Mouse (Mus musculus): ENCODE measurements around the gene Acsf3. TPM values are rescaled to one million over a fixed set of nuclear protein-coding genes. Genes with fewer than 3 reads are reported as not detected.
A peak's percentile ranks its signal among the peaks of the same experiment; 100 is the strongest.

The Acsf3 gene
- polyA plus RNA-seq, 1 experiment from 2014 or later: 31.4 TPM

DNA sequence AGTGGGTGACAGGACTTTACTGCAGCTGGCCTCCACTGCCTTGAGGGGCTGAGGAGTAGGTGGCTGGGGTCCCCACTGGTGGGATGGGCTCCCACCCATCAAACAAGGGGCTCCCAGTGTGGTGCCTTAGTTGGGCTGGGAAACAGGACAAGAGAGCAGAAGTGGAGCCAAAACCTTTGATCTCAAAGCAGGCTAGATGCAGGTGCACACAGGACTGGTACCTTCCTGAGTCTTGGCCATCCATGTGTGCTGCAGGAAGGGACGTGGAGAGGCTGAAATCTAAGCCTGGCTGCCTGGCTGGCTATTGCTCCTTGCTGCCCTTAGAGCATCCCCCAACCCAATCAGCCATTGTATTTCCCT, 77.2 kb downstream of the Acsf3 start:
- no peak overlapping the region for H3K27ac ChIP-seq (ENCODE audit: low read length)
- no peak overlapping the region for H3K9ac ChIP-seq (ENCODE audit: low read depth, low read length)
- H3K9me3 ChIP-seq (ENCODE audit: control insufficient read depth, low read length): no peaks in the 10 kb centered on the region
- peaks cover 7% of the 10 kb centered on the region; the same call in 1 of the 2 replicates for H3K4me1 ChIP-seq (ENCODE audit: control insufficient read depth, insufficient read depth, low read length)
- H3K4me2 ChIP-seq (ENCODE audit: low read depth, low read length): no peak overlapping the region
- WGBS: 63% methylated on average over 1 of the region's 1 CpGs
- H3K36me3 ChIP-seq (ENCODE audit: control insufficient read depth, insufficient read depth, low read length): no peaks in the 10 kb centered on the region
- ATAC-seq: no peak
- H3K4me3 ChIP-seq (ENCODE audit: low read length): no peak overlapping the region
- H3K27me3 ChIP-seq (replicated peaks; ENCODE audit: control insufficient read depth, insufficient read depth, low read length): no peaks in the 10 kb centered on the region

DNA sequence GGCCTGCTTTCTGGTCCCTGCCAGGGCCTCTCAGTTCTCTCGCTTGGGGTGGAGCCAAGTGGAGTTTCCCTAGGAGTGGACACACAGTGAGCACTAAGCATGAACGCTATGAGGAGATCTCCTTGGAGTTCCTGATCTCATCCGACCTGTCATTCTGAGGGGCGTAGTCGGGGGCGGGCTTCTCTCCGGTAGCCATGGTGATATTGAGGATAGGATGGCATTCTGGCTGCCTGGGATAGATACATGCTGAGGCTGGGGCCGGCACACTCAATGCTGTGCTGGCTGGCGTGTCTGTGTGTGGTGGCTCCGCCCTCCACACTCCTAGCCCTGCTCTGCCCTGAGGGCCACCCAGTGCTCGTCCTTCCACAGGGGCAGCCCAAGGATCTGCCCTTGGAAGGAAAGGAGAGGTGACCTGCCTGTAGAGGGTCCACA, 78.1 kb downstream of the Acsf3 start:
- Histone ChIP-seq H3K27ac (ENCODE audit: low read length) (no peak overlapping the region), H3K4me1 (ENCODE audit: control insufficient read depth, insufficient read depth, low read length) (peaks cover 7% of the 10 kb centered on the region; the same call in 1 of the 2 replicates), H3K9ac (ENCODE audit: low read depth, low read length) (no peak overlapping the region), H3K9me3 (ENCODE audit: control insufficient read depth, low read length) (no peaks in the 10 kb centered on the region), H3K27me3 (replicated peaks; ENCODE audit: control insufficient read depth, insufficient read depth, low read length) (no peaks in the 10 kb centered on the region), H3K4me2 (ENCODE audit: low read depth, low read length) (no peak overlapping the region), H3K36me3 (ENCODE audit: control insufficient read depth, insufficient read depth, low read length) (no peaks in the 10 kb centered on the region), H3K4me3 (ENCODE audit: low read length) (no peak overlapping the region)
- peak; percentile 48; the same call in 1 of the 2 replicates for ATAC-seq
- WGBS: 14% methylated on average over 11 of the region's 11 CpGs

- no peaks in the 10 kb centered on the region for H3K36me3 ChIP-seq (ENCODE audit: control insufficient read depth, insufficient read depth, low read length)
- no peak overlapping the region for H3K27ac ChIP-seq (ENCODE audit: low read length)
- H3K27me3 ChIP-seq (replicated peaks; ENCODE audit: control insufficient read depth, insufficient read depth, low read length): no peaks in the 10 kb centered on the region
- no peak overlapping the region for H3K9ac ChIP-seq (ENCODE audit: low read depth, low read length)
- WGBS: 62% methylated on average over 7 of the region's 7 CpGs
- peaks cover 7% of the 10 kb centered on the region; the same call in 1 of the 2 replicates for H3K4me1 ChIP-seq (ENCODE audit: control insufficient read depth, insufficient read depth, low read length)
- H3K4me2 ChIP-seq (ENCODE audit: low read depth, low read length): no peak overlapping the region
- H3K9me3 ChIP-seq (ENCODE audit: control insufficient read depth, low read length): no peaks in the 10 kb centered on the region
- no peak for ATAC-seq
- no peak overlapping the region for H3K4me3 ChIP-seq (ENCODE audit: low read length)
These were observed 79.1 kb downstream of the Acsf3 start for GRCm38 (mm10) chr8:122854388-122854787.

DNA sequence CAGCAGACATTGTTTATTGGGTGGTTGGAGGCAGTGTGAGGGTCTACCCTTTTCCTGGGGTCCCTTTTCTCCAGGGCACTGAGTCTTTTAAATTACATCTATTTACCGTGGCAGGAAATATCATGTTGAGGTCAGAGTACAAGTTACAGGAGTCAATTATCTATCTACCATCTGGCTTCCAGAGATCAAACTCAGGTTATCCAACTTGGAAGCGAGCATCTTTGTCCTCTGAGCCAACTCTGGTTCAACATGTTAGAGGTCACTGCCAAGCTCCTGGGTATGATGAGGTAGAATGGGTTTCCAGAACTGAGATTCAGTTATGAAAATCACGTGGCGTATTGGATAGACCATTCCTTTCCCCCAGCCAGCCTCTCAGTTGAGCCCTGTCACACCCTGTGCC, 79.8 kb downstream of the Acsf3 start:
- no peak overlapping the region for H3K4me2 ChIP-seq (ENCODE audit: low read depth, low read length)
- H3K9me3 ChIP-seq (ENCODE audit: control insufficient read depth, low read length): no peaks in the 10 kb centered on the region
- H3K9ac ChIP-seq (ENCODE audit: low read depth, low read length): no peak overlapping the region
- H3K27me3 ChIP-seq (replicated peaks; ENCODE audit: control insufficient read depth, insufficient read depth, low read length): no peaks in the 10 kb centered on the region
- H3K4me3 ChIP-seq (ENCODE audit: low read length): no peak overlapping the region
- 80% methylated on average over 4 of the region's 4 CpGs for WGBS
- H3K4me1 ChIP-seq (ENCODE audit: control insufficient read depth, insufficient read depth, low read length): peaks cover 7% of the 10 kb centered on the region; the same call in 1 of the 2 replicates
- H3K36me3 ChIP-seq (ENCODE audit: control insufficient read depth, insufficient read depth, low read length): no peaks in the 10 kb centered on the region
- no peak overlapping the region for H3K27ac ChIP-seq (ENCODE audit: low read length)
- ATAC-seq: no peak

DNA sequence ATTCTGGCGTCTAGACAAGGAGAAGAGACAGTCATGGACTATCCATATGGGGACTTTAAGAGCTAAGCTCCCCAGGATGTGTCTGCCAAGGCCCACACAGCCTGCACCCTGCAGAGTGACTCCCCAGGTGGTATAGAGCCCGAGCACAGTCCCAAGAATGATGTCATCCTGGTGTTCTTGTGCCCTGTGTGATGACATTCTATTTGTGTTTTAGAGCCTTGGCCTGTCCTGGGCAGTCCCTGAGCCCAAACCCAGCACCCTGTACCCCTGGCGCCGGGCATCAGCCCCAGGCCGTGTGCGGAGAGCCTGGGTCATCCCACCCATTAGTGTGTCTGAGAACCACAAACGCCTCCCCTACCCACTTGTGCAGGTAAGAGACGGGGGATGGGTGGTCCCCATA, 81.0 kb downstream of the Acsf3 start:
- Histone ChIP-seq H3K27ac (ENCODE audit: low read length) (no peak overlapping the region), H3K27me3 (replicated peaks; ENCODE audit: control insufficient read depth, insufficient read depth, low read length) (no peaks in the 10 kb centered on the region), H3K4me1 (ENCODE audit: control insufficient read depth, insufficient read depth, low read length) (peaks cover 7% of the 10 kb centered on the region; the same call in 1 of the 2 replicates), H3K9me3 (ENCODE audit: control insufficient read depth, low read length) (no peaks in the 10 kb centered on the region), H3K36me3 (ENCODE audit: control insufficient read depth, insufficient read depth, low read length) (no peaks in the 10 kb centered on the region), H3K4me2 (ENCODE audit: low read depth, low read length) (no peak overlapping the region), H3K9ac (ENCODE audit: low read depth, low read length) (no peak overlapping the region), H3K4me3 (ENCODE audit: low read length) (no peak overlapping the region)
- ATAC-seq: no peak
- WGBS: 82% methylated on average over 8 of the region's 8 CpGs

DNA sequence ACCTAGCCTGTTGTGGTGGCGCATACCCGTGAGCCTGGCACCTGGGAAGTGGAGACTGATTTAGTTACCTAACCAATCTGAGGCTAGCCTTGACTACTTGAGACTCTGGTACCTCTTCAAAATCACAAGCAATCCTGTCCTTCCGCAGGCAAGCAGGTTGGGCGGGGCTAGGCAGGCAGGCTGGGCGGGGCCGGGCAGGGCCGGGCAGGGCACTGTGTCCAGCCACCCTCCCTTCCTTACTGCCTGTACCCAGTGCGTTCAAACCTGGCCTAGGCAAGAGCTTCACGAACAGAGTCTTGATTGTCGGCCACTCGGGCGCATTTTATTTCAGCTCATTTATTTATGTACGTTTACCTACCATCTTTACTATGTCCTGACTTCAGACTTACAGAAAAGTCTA, 84.6 kb downstream of the Acsf3 start:
- H3K4me2 ChIP-seq (ENCODE audit: low read depth, low read length): no peak overlapping the region
- no peak overlapping the region for H3K4me3 ChIP-seq (ENCODE audit: low read length)
- no peak overlapping the region for H3K27ac ChIP-seq (ENCODE audit: low read length)
- H3K9ac ChIP-seq (ENCODE audit: low read depth, low read length): no peak overlapping the region
- no peaks in the 10 kb centered on the region for H3K27me3 ChIP-seq (replicated peaks; ENCODE audit: control insufficient read depth, insufficient read depth, low read length)
- WGBS: 52% methylated on average over 13 of the region's 13 CpGs
- no peaks in the 10 kb centered on the region for H3K4me1 ChIP-seq (ENCODE audit: control insufficient read depth, insufficient read depth, low read length)
- H3K9me3 ChIP-seq (ENCODE audit: control insufficient read depth, low read length): 0 out of 2 replicates have a peak, but pooled peaks cover 3% of the 10 kb centered on the region
- ATAC-seq: peak; percentile 69
- H3K36me3 ChIP-seq (ENCODE audit: control insufficient read depth, insufficient read depth, low read length): no peaks in the 10 kb centered on the region

DNA sequence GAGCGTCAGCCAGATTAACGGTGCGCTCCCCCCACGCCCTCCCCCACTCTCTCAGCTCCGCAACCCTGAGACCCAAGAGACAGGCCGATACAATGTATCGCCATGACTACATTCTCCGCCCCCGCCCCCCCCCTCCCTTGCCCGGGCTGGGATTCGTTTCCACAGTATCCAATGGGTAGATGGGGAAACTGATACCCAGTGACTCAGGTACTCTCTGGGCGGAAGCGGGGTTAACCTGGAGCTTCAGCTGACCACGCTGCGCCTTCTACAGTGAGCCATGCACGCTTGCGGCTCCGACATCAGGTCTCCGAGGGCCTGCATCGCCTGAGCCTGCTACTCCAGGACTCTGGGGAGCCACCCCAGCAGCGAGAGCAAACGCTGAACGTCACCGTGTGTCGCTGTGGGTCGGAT, 89.4 kb downstream of the Acsf3 start:
- no peak for ATAC-seq
- 57% methylated on average over 26 of the region's 26 CpGs for WGBS
- H3K9ac ChIP-seq (ENCODE audit: low read depth, low read length): 0 out of 2 replicates have a peak overlapping the region, but pooled peaks have one; percentile 9

DNA sequence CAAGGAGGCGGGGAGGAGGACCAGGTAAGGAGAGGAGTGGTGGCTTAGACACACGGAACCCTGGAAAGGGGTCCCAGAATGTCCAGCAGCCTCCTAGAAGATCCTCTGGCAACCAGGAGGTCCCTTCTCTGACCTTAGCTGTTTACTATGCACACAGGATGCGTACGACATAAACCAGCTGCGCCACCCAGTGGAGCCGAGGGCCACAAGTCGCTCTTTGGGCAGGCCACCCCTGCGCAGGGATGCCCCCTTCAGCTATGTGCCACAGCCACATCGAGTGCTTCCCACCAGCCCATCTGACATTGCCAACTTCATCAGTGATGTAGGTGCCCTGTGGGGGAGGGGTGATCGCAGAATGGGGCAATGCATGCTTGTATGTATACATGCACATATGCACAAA, 90.2 kb downstream of the Acsf3 start:
- no peak overlapping the region for H3K9ac ChIP-seq (ENCODE audit: low read depth, low read length)
- H3K36me3 ChIP-seq (ENCODE audit: control insufficient read depth, insufficient read depth, low read length): no peaks in the 10 kb centered on the region
- H3K4me1 ChIP-seq (ENCODE audit: control insufficient read depth, insufficient read depth, low read length): peaks cover 2% of the 10 kb centered on the region; the same call in 1 of the 2 replicates
- no peak overlapping the region for H3K27ac ChIP-seq (ENCODE audit: low read length)
- no peak overlapping the region for H3K4me3 ChIP-seq (ENCODE audit: low read length)
- WGBS: 62% methylated on average over 10 of the region's 10 CpGs
- ATAC-seq: no peak
- 0 out of 2 replicates have a peak, but pooled peaks cover 7% of the 10 kb centered on the region for H3K9me3 ChIP-seq (ENCODE audit: control insufficient read depth, low read length)
- H3K4me2 ChIP-seq (ENCODE audit: low read depth, low read length): peak overlapping the region; percentile 38; the same call in 1 of the 2 replicates
- no peaks in the 10 kb centered on the region for H3K27me3 ChIP-seq (replicated peaks; ENCODE audit: control insufficient read depth, insufficient read depth, low read length)

More for the DNA sequence above, 89.4 kb downstream of the Acsf3 start:
- no peaks in the 10 kb centered on the region for H3K4me1 ChIP-seq (ENCODE audit: control insufficient read depth, insufficient read depth, low read length)
- H3K9me3 ChIP-seq (ENCODE audit: control insufficient read depth, low read length): 0 out of 2 replicates have a peak, but pooled peaks cover 7% of the 10 kb centered on the region
- H3K27me3 ChIP-seq (replicated peaks; ENCODE audit: control insufficient read depth, insufficient read depth, low read length): no peaks in the 10 kb centered on the region
- peak overlapping the region; percentile 18 for H3K4me3 ChIP-seq (ENCODE audit: low read length)
- H3K36me3 ChIP-seq (ENCODE audit: control insufficient read depth, insufficient read depth, low read length): no peaks in the 10 kb centered on the region
- no peak overlapping the region for H3K27ac ChIP-seq (ENCODE audit: low read length)
- H3K4me2 ChIP-seq (ENCODE audit: low read depth, low read length): peak overlapping the region; percentile 38

- ATAC-seq: no peak
- 82% methylated on average over 8 of the region's 8 CpGs for WGBS
These were observed 90.9 kb downstream of the Acsf3 start for GRCm38 (mm10) chr8:122866231-122866630.

More at GRCm38 (mm10) chr8:122866231-122866630, 90.9 kb downstream of the Acsf3 start:
- Histone ChIP-seq H3K4me1 (ENCODE audit: control insufficient read depth, insufficient read depth, low read length) (peaks cover 2% of the 10 kb centered on the region; the same call in 1 of the 2 replicates), H3K36me3 (ENCODE audit: control insufficient read depth, insufficient read depth, low read length) (no peaks in the 10 kb centered on the region), H3K27ac (ENCODE audit: low read length) (no peak overlapping the region), H3K27me3 (replicated peaks; ENCODE audit: control insufficient read depth, insufficient read depth, low read length) (no peaks in the 10 kb centered on the region), H3K9me3 (ENCODE audit: control insufficient read depth, low read length) (0 out of 2 replicates have a peak, but pooled peaks cover 7% of the 10 kb centered on the region), H3K9ac (ENCODE audit: low read depth, low read length) (no peak overlapping the region), H3K4me3 (ENCODE audit: low read length) (no peak overlapping the region), H3K4me2 (ENCODE audit: low read depth, low read length) (no peak overlapping the region)
